Mouse (Mus musculus) CH12.LX (cell line): ENCODE data around the gene Ift46. TPM values are rescaled to one million over a fixed set of nuclear protein-coding genes. Genes with fewer than 3 reads are reported as not detected.

ENCODE experiments used
- DNase-seq: peaks from one replicate; pipeline ENCODE4 v3.0.0-alpha.2; 2013; ENCODE audit errors: extremely low read depth
- H3K27ac ChIP-seq: 2 replicates; pipeline ENCODE4 v1.5.1; 2012; ENCODE audit warnings: low read depth, mild to moderate bottlenecking, control low read depth, moderate library complexity; ENCODE audit not compliant: insufficient read depth
- H3K27me3 ChIP-seq: replicated peaks from 2 replicates; pipeline ENCODE3; 2012; ENCODE audit warnings: inconsistent platforms
- H3K36me3 ChIP-seq, 2 experiments: replicated peaks in 1 of 2; 2 replicates each; pipeline versions ENCODE3 to v1.6.1; 2012; ENCODE audit warnings: inconsistent platforms in 1 of 2, low read length in 1 of 2, mild to moderate bottlenecking in 1 of 2, mixed read lengths in 1 of 2, moderate library complexity in 1 of 2; ENCODE audit not compliant: control insufficient read depth in 1 of 2, insufficient read depth in 1 of 2
- H3K4me1 ChIP-seq, 2 experiments: 2 replicates each; pipeline ENCODE4 v1.6.1; 2012; ENCODE audit warnings: inconsistent platforms in 1 of 2, moderate library complexity in 1 of 2; ENCODE audit not compliant: insufficient read depth in 2 of 2, control insufficient read depth in 1 of 2
- H3K4me2 ChIP-seq: 2 replicates; pipeline ENCODE4 v1.6.1; 2012; ENCODE audit warnings: low read depth, mild to moderate bottlenecking, control low read depth; ENCODE audit not compliant: poor library complexity, insufficient read depth, severe bottlenecking
- H3K4me3 ChIP-seq, 3 experiments: fragments of 150-350 bp in 1 of 3; sonication (generic) in 1 of 3; replicated peaks in 1 of 3; 2 replicates each; pipeline versions ENCODE3 to v1.5.1; 2011 to 2012; ENCODE audit warnings: low read depth in 2 of 3, low read length in 2 of 3, mild to moderate bottlenecking in 2 of 3, moderate library complexity in 2 of 3, control low read depth in 1 of 3, improper control_type of control experiment in 1 of 3, inconsistent platforms in 1 of 3, mixed read lengths in 1 of 3; ENCODE audit not compliant: poor library complexity in 1 of 3
- H3K79me2 ChIP-seq: replicated peaks from 2 replicates; pipeline ENCODE4 v1.6.1; 2012; ENCODE audit warnings: mild to moderate bottlenecking, moderate library complexity; ENCODE audit not compliant: control insufficient read depth, poor library complexity, insufficient read depth, severe bottlenecking; ENCODE audit errors: extremely low read depth
- H3K9ac ChIP-seq: 2 replicates; pipeline ENCODE4 v1.6.1; 2012; ENCODE audit warnings: low read depth, mild to moderate bottlenecking, control low read depth, moderate library complexity; ENCODE audit not compliant: insufficient read depth
- H3K9me3 ChIP-seq: replicated peaks from 2 replicates; pipeline ENCODE3; 2012; ENCODE audit warnings: low read length, inconsistent platforms, mixed read lengths
- CHD1 ChIP-seq: IDR thresholded peaks from 2 replicates; pipeline ENCODE4 v1.6.1; 2012; ENCODE audit warnings: low read depth, low read length, improper control_type of control experiment, inconsistent platforms
- CHD2 ChIP-seq: IDR thresholded peaks from 2 replicates; pipeline ENCODE4 v1.6.1; 2011; ENCODE audit warnings: low read length, improper control_type of control experiment
- CTCF ChIP-seq, 2 experiments: IDR thresholded peaks in 1 of 2; conservative IDR thresholded peaks in 1 of 2; 2 replicates each; pipeline ENCODE4 v1.5.1; 2011 to 2012; ENCODE audit warnings: low read depth in 2 of 2, low read length in 2 of 2, improper control_type of control experiment in 1 of 2, inconsistent platforms in 1 of 2, mild to moderate bottlenecking in 1 of 2, moderate library complexity in 1 of 2
- E2F4 ChIP-seq: IDR thresholded peaks from 2 replicates; pipeline ENCODE4 v1.6.1; 2011; ENCODE audit warnings: low read depth, low read length, improper control_type of control experiment; ENCODE audit not compliant: insufficient replicate concordance
- EP300 ChIP-seq: IDR thresholded peaks from 2 replicates; pipeline ENCODE4 v1.6.1; 2011; ENCODE audit warnings: low read length, improper control_type of control experiment
- IRF4 ChIP-seq: IDR thresholded peaks from 2 replicates; pipeline ENCODE4 v1.6.1; 2014; ENCODE audit warnings: low read depth, mild to moderate bottlenecking, inconsistent platforms, low read length, improper control_type of control experiment
- JUN ChIP-seq: IDR thresholded peaks from 2 replicates; pipeline ENCODE4 v1.6.1; 2011; ENCODE audit warnings: low read depth, mild to moderate bottlenecking, low read length, improper control_type of control experiment, moderate library complexity; ENCODE audit not compliant: insufficient read depth
- JUND ChIP-seq: conservative IDR thresholded peaks from 2 replicates; pipeline ENCODE4 v1.6.1; 2011; ENCODE audit warnings: low read depth, low read length, improper control_type of control experiment
- KAT2A ChIP-seq: IDR thresholded peaks from 2 replicates; pipeline ENCODE4 v1.6.1; 2012; ENCODE audit warnings: low read length, improper control_type of control experiment, inconsistent platforms; ENCODE audit not compliant: insufficient replicate concordance
- MAZ ChIP-seq: IDR thresholded peaks from 2 replicates; pipeline ENCODE4 v1.6.1; 2012; ENCODE audit warnings: low read depth, mild to moderate bottlenecking, inconsistent platforms, low read length, improper control_type of control experiment, moderate library complexity
- MEF2A ChIP-seq: IDR thresholded peaks from 2 replicates; pipeline ENCODE4 v1.6.1; 2014; ENCODE audit warnings: low read depth, mild to moderate bottlenecking, inconsistent platforms, low read length, improper control_type of control experiment, borderline replicate concordance
- MXI1 ChIP-seq: IDR thresholded peaks from 2 replicates; pipeline ENCODE4 v1.6.1; 2011; ENCODE audit warnings: mild to moderate bottlenecking, low read depth, low read length, improper control_type of control experiment
- MYC ChIP-seq: IDR thresholded peaks from 2 replicates; pipeline ENCODE4 v1.6.1; 2011; ENCODE audit warnings: low read depth, mild to moderate bottlenecking, improper control_type of control experiment, low read length
- NELFE ChIP-seq: IDR thresholded peaks from 2 replicates; pipeline ENCODE4 v1.6.1; 2011; ENCODE audit warnings: low read depth, low read length, improper control_type of control experiment
- NRF1 ChIP-seq: IDR thresholded peaks from 2 replicates; pipeline ENCODE4 v1.6.1; 2014; ENCODE audit warnings: low read depth, mild to moderate bottlenecking, inconsistent platforms, low read length, improper control_type of control experiment, moderate library complexity
- RCOR1 ChIP-seq: conservative IDR thresholded peaks from 2 replicates; pipeline ENCODE4 v1.6.1; 2012; ENCODE audit warnings: low read depth, mild to moderate bottlenecking, inconsistent platforms, low read length, improper control_type of control experiment
- SMC3 ChIP-seq: IDR thresholded peaks from 2 replicates; pipeline ENCODE4 v1.6.1; 2011; ENCODE audit warnings: low read depth, low read length, improper control_type of control experiment
- TCF12 ChIP-seq: IDR thresholded peaks from 2 replicates; pipeline ENCODE4 v1.6.1; 2014; ENCODE audit warnings: low read depth, mild to moderate bottlenecking, inconsistent platforms, low read length, improper control_type of control experiment
- UBTF ChIP-seq: IDR thresholded peaks from 2 replicates; pipeline ENCODE4 v1.6.1; 2012; ENCODE audit warnings: low read depth, mild to moderate bottlenecking, inconsistent platforms, low read length, improper control_type of control experiment, moderate library complexity
- USF1 ChIP-seq: IDR thresholded peaks from 2 replicates; pipeline ENCODE4 v1.6.1; 2014; ENCODE audit warnings: low read depth, mild to moderate bottlenecking, inconsistent platforms, low read length, improper control_type of control experiment
- USF2 ChIP-seq: conservative IDR thresholded peaks from 2 replicates; pipeline ENCODE4 v1.6.1; 2011; ENCODE audit warnings: low read depth, low read length, improper control_type of control experiment
- ZKSCAN1 ChIP-seq: IDR thresholded peaks from 2 replicates; pipeline ENCODE4 v1.6.1; 2012; ENCODE audit warnings: low read depth, inconsistent platforms, low read length, improper control_type of control experiment, borderline replicate concordance
- ZNF384 ChIP-seq: IDR thresholded peaks from 2 replicates; pipeline ENCODE4 v1.6.1; 2012; ENCODE audit warnings: low read depth, low read length, improper control_type of control experiment, inconsistent platforms
- dilution Hi-C: fragments of 300-500 bp; cut with MboI; formaldehyde crosslinking; loops from 2 replicates; pipeline ENCODE4 v1.14.3; 2020; ENCODE audit warnings: low sequenced_read_pairs; ENCODE audit not compliant: extremely low pct_unique_long_range_greater_than_20kb, extremely low pct_ligation_motif_present
- in situ Hi-C: fragments of 300-500 bp; cut with MboI; formaldehyde crosslinking; loops from 3 replicates; pipeline ENCODE4 v1.14.3; 2019; ENCODE audit warnings: low sequenced_read_pairs, low pct_ligation_motif_present, low pct_unique_long_range_greater_than_20kb, mixed read lengths
- polyA plus RNA-seq: library from polyadenylated mRNA; unstranded; fragments of >175 nt; gene quantifications from 2 replicates; pipeline ENCODE4 v1.2.1, GENCODE M21; 2012; ENCODE audit warnings: low read depth; ENCODE audit not compliant: insufficient read length
- total RNA-seq, 2 experiments: library from RNA; depleted of rRNA; stranded (reverse); fragments of 300-350 nt in 1 of 2; fragments of >200 nt in 1 of 2; gene quantifications; 2 replicates each; pipeline ENCODE4 v1.2.3; 2012 to 2014

The Ift46 gene
- total and polyA plus RNA-seq, 3 experiments = 49.8 to 80.0 (median 57.7) TPM

DNA sequence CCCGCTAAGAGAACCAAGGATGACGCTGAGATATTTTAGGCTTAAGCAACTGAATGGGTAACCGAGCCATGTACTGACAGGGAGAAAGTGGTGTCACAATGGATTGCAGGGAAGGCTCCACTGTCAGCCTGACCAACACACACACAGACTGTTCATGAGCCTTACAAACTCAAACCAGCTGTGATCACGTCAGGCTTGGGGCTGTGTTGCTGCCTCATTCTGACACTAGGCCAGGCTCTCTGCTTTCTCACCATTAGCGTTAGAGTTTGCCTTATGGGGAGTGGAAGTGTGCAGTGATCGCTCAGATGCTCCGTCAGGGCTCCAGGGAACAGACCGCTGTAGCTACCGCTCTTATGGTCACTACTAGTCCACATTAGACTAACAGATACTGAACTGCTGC, 25.1 kb downstream of the Ift46 start:
- in situ Hi-C loops = no loop called here
- TF ChIP-seq MEF2A (no peak), TCF12 (no peak), JUN (no peak), USF1 (no peak), KAT2A (no peak), NELFE (no peak), E2F4 (no peak), MAZ (no peak)
- TF ChIP-seq, all 38 proteins: peak for 0

DNA sequence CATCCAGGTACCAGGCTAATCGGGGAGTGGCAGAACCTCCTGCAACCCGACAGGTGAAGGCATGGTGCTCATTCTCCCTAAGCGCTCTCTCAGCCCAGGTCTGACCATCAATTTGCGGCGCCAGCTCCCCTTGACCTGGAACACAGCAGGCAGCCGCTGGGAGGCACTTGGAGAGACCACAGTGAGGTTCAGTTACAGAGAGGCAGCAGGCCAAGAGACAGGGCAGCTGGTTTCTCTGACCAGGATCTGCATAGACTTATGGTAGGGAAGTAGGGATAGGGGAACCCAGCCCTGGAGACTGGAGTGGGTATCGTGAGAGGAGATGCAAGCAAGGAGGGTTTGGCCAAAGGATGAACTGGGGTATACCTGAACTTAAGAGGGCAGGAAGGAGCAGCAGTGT, 30.6 kb downstream of the Ift46 start:
- Histone ChIP-seq H3K4me3 (no peak overlapping the region), H3K4me2 (no peak overlapping the region), H3K9ac (no peak overlapping the region), H3K9me3 (no peaks in the 10 kb centered on the region), H3K27ac (no peak overlapping the region), H3K4me1 (peaks cover 9 to 34% of the 10 kb centered on the region in 2 experiments), H3K79me2 (no peaks in the 10 kb centered on the region), H3K36me3 (no peaks in the 10 kb centered on the region), H3K27me3 (peaks cover 6% of the 10 kb centered on the region)
- in situ Hi-C loops = no loop called here
- DNase-seq = no peak
- no peak for TF ChIP-seq CHD1
- dilution Hi-C loops = no loop called here

More for the DNA sequence above, 25.1 kb downstream of the Ift46 start:
- dilution Hi-C loops = no loop called here
- Histone ChIP-seq H3K79me2 (no peaks in the 10 kb centered on the region), H3K27me3 (peaks cover under 1% of the 10 kb centered on the region), H3K9me3 (no peaks in the 10 kb centered on the region), H3K4me1 (no peaks in the 10 kb centered on the region), H3K4me2 (no peak overlapping the region), H3K27ac (no peak overlapping the region), H3K4me3 (no peak overlapping the region), H3K36me3 (peaks cover 36 to 48% of the 10 kb centered on the region in 2 experiments), H3K9ac (no peak overlapping the region)
- no peak for DNase-seq

DNA sequence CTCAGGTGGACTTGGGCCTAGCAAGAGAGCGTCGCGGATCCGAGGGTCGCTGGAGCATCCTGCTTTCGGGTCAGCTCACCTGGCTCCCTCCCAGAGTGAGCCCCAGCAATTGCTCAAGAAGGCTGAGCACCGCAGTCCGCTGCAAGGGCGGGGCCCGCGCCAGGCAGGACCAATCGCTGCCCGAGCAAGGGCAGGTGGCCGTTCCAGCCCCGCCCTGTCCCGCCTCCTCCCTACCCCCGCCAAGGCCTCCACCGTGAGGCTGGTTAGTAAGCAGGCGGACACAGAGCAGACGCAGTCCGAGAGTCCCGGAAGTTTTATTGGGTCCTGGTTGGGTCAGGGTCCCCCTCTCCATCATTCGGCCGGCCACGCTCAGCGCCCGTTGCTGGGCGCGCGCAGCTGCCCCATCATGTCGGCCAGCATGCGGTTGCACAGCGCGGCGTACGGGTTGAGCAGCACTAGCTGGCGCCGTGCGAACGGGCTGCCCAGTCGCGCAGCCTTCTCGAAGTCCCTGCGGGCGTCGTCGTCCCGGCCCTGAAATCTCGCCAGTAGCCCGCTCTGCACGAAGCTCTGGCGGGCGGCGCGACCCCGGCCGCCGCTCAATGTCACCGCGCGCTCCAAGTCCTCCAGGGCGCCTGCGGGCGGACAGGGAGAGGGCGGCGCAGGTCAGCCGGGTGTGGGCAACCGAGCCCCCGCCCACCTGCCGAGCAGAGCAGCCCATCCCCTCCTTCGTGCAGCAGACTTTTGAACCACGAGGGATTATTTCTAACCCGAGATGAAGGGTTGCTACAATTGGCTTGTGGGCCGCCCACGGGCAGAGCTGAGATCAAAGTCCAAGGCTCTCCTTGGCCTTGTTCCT, 31.6 kb downstream of the Ift46 start, which contains the start of gene Tmem25:
Tmem25 (minus strand) TSS at position 206 of the 856 bp plus-strand sequence.
- Histone ChIP-seq H3K9ac (peak within 1 kb of the TSS; percentile 31), H3K36me3 (peaks cover 0 to 3% of the 10 kb centered on the region in 2 experiments), H3K27ac (no peak within 1 kb of the TSS), H3K4me1 (peaks cover 9 to 34% of the 10 kb centered on the region in 2 experiments), H3K4me2 (peak within 1 kb of the TSS; percentile 12), H3K4me3 (peak within 1 kb of the TSS; percentile 49 to 71 (median 59)), H3K9me3 (no peaks in the 10 kb centered on the region), H3K79me2 (no peaks in the 10 kb centered on the region), H3K27me3 (peaks cover 6% of the 10 kb centered on the region)
- dilution Hi-C loops = no loop called here
- in situ Hi-C loops = no loop called here
- DNase-seq = peak; percentile 71
- TF ChIP-seq EP300 (no peak), CHD1 (no peak), USF2 (no peak; the same call in 1 of the 2 replicates), RCOR1 (no peak), ZNF384 (no peak), CTCF (conservative IDR thresholded peaks at IDR 0.05 in 1 of 2, IDR thresholded peaks at IDR 0.05 in 1 of 2; ENCODE audit: low read depth in 2 of 2, low read length in 2 of 2) (no peak), ZKSCAN1 (no peak), KAT2A (no peak), MXI1 (0 out of 2 replicates have a peak, but pooled peaks have one; percentile 50), CHD2 (no peak), SMC3 (no peak), NELFE (peak; percentile 50; the same call in 1 of the 2 replicates), E2F4 (no peak), JUN (no peak), MYC (no peak), JUND (no peak), UBTF (no peak), NRF1 (peak; percentile 52; the same call in 1 of the 2 replicates), IRF4 (no peak)
